Mouse (Mus musculus) lung, adult 2 months (tissue): ENCODE measurements around the gene Fcer1a.

Source experiments
- CTCF ChIP-seq: fragments of 200-500 bp; IDR thresholded peaks from 2 replicates; pipeline ENCODE4 v1.5.1; 2011; ENCODE audit warnings: mild to moderate bottlenecking, low read length, control low read depth; ENCODE audit not compliant: insufficient read depth
- POLR2A ChIP-seq: fragments of 200-500 bp; IDR thresholded peaks from 2 replicates; pipeline ENCODE4 v1.6.1; 2011; ENCODE audit warnings: low read depth, mild to moderate bottlenecking, control low read depth, low read length, borderline replicate concordance; ENCODE audit errors: extremely low read depth

DNA sequence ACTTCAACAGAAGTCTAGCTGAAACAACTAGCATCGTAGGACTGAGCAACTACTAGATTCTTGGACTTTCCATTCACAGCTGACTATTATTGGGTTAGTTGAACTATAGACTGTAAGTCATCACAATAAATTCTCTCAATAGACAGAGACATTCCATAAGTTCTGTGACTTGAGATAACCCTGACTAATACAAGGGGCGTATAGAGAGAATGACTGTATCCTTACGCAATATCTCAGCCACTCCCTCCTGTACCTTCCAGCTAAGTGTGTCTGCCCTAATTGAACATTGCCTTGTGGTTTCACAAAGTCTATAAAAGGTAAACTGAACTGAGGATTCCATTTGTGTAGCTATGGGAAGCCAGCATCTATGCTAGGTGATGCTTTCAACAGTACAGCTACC, 22.9 kb upstream of the Fcer1a start:
- TF ChIP-seq CTCF = no peak
- no peak for TF ChIP-seq POLR2A
